Mouse (Mus musculus) regulatory T cell (primary cell): ENCODE results near the gene Car9.

Experiments used
- in situ Hi-C: fragments of 300-600 bp; cut with MboI, MseI; formaldehyde crosslinking; loops from one replicate; pipeline ENCODE4 v1.15.1; 2025; ENCODE audit warnings: high pct_unique_total_duplicates

Car9 gene

GRCm38 (mm10) chr4:43493186-43493845 lies 13.4 kb upstream of the Car9 start:
- in situ Hi-C loops = no loop called here

GRCm38 (mm10) chr4:43493846-43494240 lies 12.9 kb upstream of the Car9 start:
- in situ Hi-C loops = no loop called here

GRCm38 (mm10) chr4:43496587-43496986 lies 10.2 kb upstream of the Car9 start:
- in situ Hi-C loops = loop anchor here (5.0 kb wide), 1 partner anchor 466 kb away; no protein-coding TSS in a partner anchor

GRCm38 (mm10) chr4:43497405-43497804 lies 9.4 kb upstream of the Car9 start:
- in situ Hi-C loops = loop anchor here (5.0 kb wide), 1 partner anchor 465 kb away; no protein-coding TSS in a partner anchor

GRCm38 (mm10) chr4:43497946-43498345 lies 8.8 kb upstream of the Car9 start:
- in situ Hi-C loops = loop anchor here (5.0 kb wide), 1 partner anchor 464 kb away; no protein-coding TSS in a partner anchor

- in situ Hi-C loops = loop anchor here (5.0 kb wide), 1 partner anchor 463 kb away; no protein-coding TSS in a partner anchor
Observed at GRCm38 (mm10) chr4:43498983-43499382, 7.8 kb upstream of the Car9 start.

GRCm38 (mm10) chr4:43499407-43500333 lies 7.1 kb upstream of the Car9 start, which contains the start of gene Arhgef39:
Gene Arhgef39, minus strand, starts transcription at chr4:43499695.
- in situ Hi-C loops = loop anchor here (5.0 kb wide), 1 partner anchor 463 kb away; no protein-coding TSS in a partner anchor

GRCm38 (mm10) chr4:43503041-43503440 lies 3.7 kb upstream of the Car9 start:
- in situ Hi-C loops = no loop called here

- in situ Hi-C loops = no loop called here
Observed at GRCm38 (mm10) chr4:43503506-43503905, 3.3 kb upstream of the Car9 start.

GRCm38 (mm10) chr4:43504269-43504668 lies 2.5 kb upstream of the Car9 start:
- in situ Hi-C loops = no loop called here

GRCm38 (mm10) chr4:43506074-43506473 lies 692 bp upstream of the Car9 start:
- in situ Hi-C loops = no loop called here

GRCm38 (mm10) chr4:43507938-43508665 lies 1.3 kb downstream of the Car9 start:
- in situ Hi-C loops = no loop called here

GRCm38 (mm10) chr4:43508666-43508997 lies 1.9 kb downstream of the Car9 start:
- in situ Hi-C loops = no loop called here

- in situ Hi-C loops = no loop called here
Observed at GRCm38 (mm10) chr4:43509109-43509508, 2.3 kb downstream of the Car9 start.

GRCm38 (mm10) chr4:43511675-43512454 lies 5.1 kb downstream of the Car9 start:
- in situ Hi-C loops = no loop called here

GRCm38 (mm10) chr4:43512653-43513052 lies 5.9 kb downstream of the Car9 start:
- in situ Hi-C loops = no loop called here

- in situ Hi-C loops = no loop called here
Observed at GRCm38 (mm10) chr4:43513300-43513699, 6.5 kb downstream of the Car9 start.

- in situ Hi-C loops = no loop called here
Observed at GRCm38 (mm10) chr4:43513791-43514190, 7.0 kb downstream of the Car9 start.

GRCm38 (mm10) chr4:43515764-43516708 lies 9.3 kb downstream of the Car9 start:
- in situ Hi-C loops = no loop called here

GRCm38 (mm10) chr4:43519551-43519950 lies 12.8 kb downstream of the Car9 start:
- in situ Hi-C loops = no loop called here
